Mouse (Mus musculus): Measurements from ENCODE around the gene Epb41. TPM values are rescaled to one million over a fixed set of nuclear protein-coding genes. Genes with fewer than 3 reads are reported as not detected.

Epb41 gene
- polyA plus RNA-seq, 1 experiment from 2014 or later: 42.3 TPM

GRCm38 (mm10) chr4:132062289-132062688 is 12.8 kb downstream of the Epb41 start:
- ATAC-seq (replicated peaks; ENCODE audit: low FRiP score, low read depth) (no peak), DNase-seq (ENCODE audit: low spot score) (no peak)
- Histone ChIP-seq H3K27ac (no peak overlapping the region), H3K9me3 (replicated peaks; ENCODE audit: low read length) (no peaks in the 10 kb centered on the region), H3K4me1 (replicated peaks; ENCODE audit: insufficient read depth, low read length) (peaks cover 14% of the 10 kb centered on the region), H3K36me3 (ENCODE audit: insufficient read depth, low read length) (no peaks in the 10 kb centered on the region), H3K4me3 (replicated peaks; ENCODE audit: low read depth, low read length) (no peak overlapping the region), H3K27me3 (ENCODE audit: insufficient read depth, low read length) (no peaks in the 10 kb centered on the region), H3K4me2 (ENCODE audit: low read length) (no peak overlapping the region), H3K9ac (ENCODE audit: low read depth, low read length) (no peak overlapping the region)
- 37% methylated on average over 8 of the region's 8 CpGs for whole genome bisulfite sequencing
- no peak for TF ChIP-seq CTCF (IDR thresholded peaks at IDR 0.05; ENCODE audit: low read depth)

GRCm38 (mm10) chr4:132060040-132060832 is 14.9 kb downstream of the Epb41 start:
- no peak overlapping the region for H3K9ac ChIP-seq (ENCODE audit: low read depth, low read length)
- ATAC-seq (replicated peaks; ENCODE audit: low FRiP score, low read depth) (no peak), DNase-seq (ENCODE audit: low spot score) (no peak)
- no peaks in the 10 kb centered on the region for H3K36me3 ChIP-seq (ENCODE audit: insufficient read depth, low read length)
- H3K9me3 ChIP-seq (replicated peaks; ENCODE audit: low read length): no peaks in the 10 kb centered on the region
- H3K27me3 ChIP-seq (ENCODE audit: insufficient read depth, low read length): no peaks in the 10 kb centered on the region
- H3K4me1 ChIP-seq (replicated peaks; ENCODE audit: insufficient read depth, low read length): 0 out of 2 replicates have a peak, but pooled peaks cover 3% of the 10 kb centered on the region
- WGBS: 54% methylated on average over 17 of the region's 17 CpGs
- no peak overlapping the region for H3K4me2 ChIP-seq (ENCODE audit: low read length)
- no peak overlapping the region for H3K27ac ChIP-seq
- no peak for TF ChIP-seq CTCF (IDR thresholded peaks at IDR 0.05; ENCODE audit: low read depth)
- H3K4me3 ChIP-seq (replicated peaks; ENCODE audit: low read depth, low read length): no peak overlapping the region

- H3K9me3 ChIP-seq (replicated peaks; ENCODE audit: low read length): no peaks in the 10 kb centered on the region
- no peak for TF ChIP-seq CTCF (IDR thresholded peaks at IDR 0.05; ENCODE audit: low read depth)
- H3K4me1 ChIP-seq (replicated peaks; ENCODE audit: insufficient read depth, low read length): 0 out of 2 replicates have a peak, but pooled peaks cover 3% of the 10 kb centered on the region
- no peaks in the 10 kb centered on the region for H3K27me3 ChIP-seq (ENCODE audit: insufficient read depth, low read length)
- no peaks in the 10 kb centered on the region for H3K36me3 ChIP-seq (ENCODE audit: insufficient read depth, low read length)
- H3K9ac ChIP-seq (ENCODE audit: low read depth, low read length): no peak overlapping the region
- no peak overlapping the region for H3K4me3 ChIP-seq (replicated peaks; ENCODE audit: low read depth, low read length)
- 94% methylated on average over 2 of the region's 2 CpGs for WGBS
- DNase-seq (ENCODE audit: low spot score): no peak
- ATAC-seq (replicated peaks; ENCODE audit: low FRiP score, low read depth): no peak
- H3K4me2 ChIP-seq (ENCODE audit: low read length): no peak overlapping the region
- no peak overlapping the region for H3K27ac ChIP-seq
These were observed 15.6 kb downstream of the Epb41 start for GRCm38 (mm10) chr4:132059541-132059940.

- Histone ChIP-seq H3K27me3 (ENCODE audit: insufficient read depth, low read length) (no peaks in the 10 kb centered on the region), H3K36me3 (ENCODE audit: insufficient read depth, low read length) (no peaks in the 10 kb centered on the region)
These were observed 17.8 kb downstream of the Epb41 start for GRCm38 (mm10) chr4:132057311-132057710.

GRCm38 (mm10) chr4:132051321-132052275 is 23.5 kb downstream of the Epb41 start:
- H3K9ac ChIP-seq (ENCODE audit: low read depth, low read length): no peak overlapping the region
- no peak for TF ChIP-seq CTCF (IDR thresholded peaks at IDR 0.05; ENCODE audit: low read depth)
- no peaks in the 10 kb centered on the region for H3K27me3 ChIP-seq (ENCODE audit: insufficient read depth, low read length)
- no peaks in the 10 kb centered on the region for H3K9me3 ChIP-seq (replicated peaks; ENCODE audit: low read length)
- no peak overlapping the region for H3K4me2 ChIP-seq (ENCODE audit: low read length)
- H3K4me1 ChIP-seq (replicated peaks; ENCODE audit: insufficient read depth, low read length): no peaks in the 10 kb centered on the region
- ATAC-seq (replicated peaks; ENCODE audit: low FRiP score, low read depth) (no peak), DNase-seq (ENCODE audit: low spot score) (no peak)
- no peaks in the 10 kb centered on the region for H3K36me3 ChIP-seq (ENCODE audit: insufficient read depth, low read length)
- no peak overlapping the region for H3K27ac ChIP-seq
- H3K4me3 ChIP-seq (replicated peaks; ENCODE audit: low read depth, low read length): no peak overlapping the region
- WGBS: 80% methylated on average over 10 of the region's 10 CpGs

More at GRCm38 (mm10) chr4:132057311-132057710, 17.8 kb downstream of the Epb41 start:
- H3K4me2 ChIP-seq (ENCODE audit: low read length): no peak overlapping the region
- H3K27ac ChIP-seq: no peak overlapping the region
- no peaks in the 10 kb centered on the region for H3K9me3 ChIP-seq (replicated peaks; ENCODE audit: low read length)
- H3K4me1 ChIP-seq (replicated peaks; ENCODE audit: insufficient read depth, low read length): 0 out of 2 replicates have a peak, but pooled peaks cover 2% of the 10 kb centered on the region
- no peak overlapping the region for H3K4me3 ChIP-seq (replicated peaks; ENCODE audit: low read depth, low read length)
- DNase-seq (ENCODE audit: low spot score) (no peak), ATAC-seq (replicated peaks; ENCODE audit: low FRiP score, low read depth) (no peak)
- no peak for TF ChIP-seq CTCF (IDR thresholded peaks at IDR 0.05; ENCODE audit: low read depth)
- no peak overlapping the region for H3K9ac ChIP-seq (ENCODE audit: low read depth, low read length)

- H3K4me1 ChIP-seq (replicated peaks; ENCODE audit: insufficient read depth, low read length): no peaks in the 10 kb centered on the region
- ATAC-seq (replicated peaks; ENCODE audit: low FRiP score, low read depth): no peak
- H3K9me3 ChIP-seq (replicated peaks; ENCODE audit: low read length): no peaks in the 10 kb centered on the region
- 14% methylated on average over 14 of the region's 15 CpGs for WGBS
- DNase-seq (ENCODE audit: low spot score): no peak
- H3K9ac ChIP-seq (ENCODE audit: low read depth, low read length): peak overlapping the region; percentile 94; the same call in 1 of the 2 replicates
- no peak for TF ChIP-seq CTCF (IDR thresholded peaks at IDR 0.05; ENCODE audit: low read depth)
- no peaks in the 10 kb centered on the region for H3K27me3 ChIP-seq (ENCODE audit: insufficient read depth, low read length)
- H3K4me2 ChIP-seq (ENCODE audit: low read length): peak overlapping the region; percentile 99
- no peak overlapping the region for H3K27ac ChIP-seq
- no peaks in the 10 kb centered on the region for H3K36me3 ChIP-seq (ENCODE audit: insufficient read depth, low read length)
- H3K4me3 ChIP-seq (replicated peaks; ENCODE audit: low read depth, low read length): peak overlapping the region; percentile 93; the same call in 1 of the 2 replicates
These were observed 25.4 kb downstream of the Epb41 start for GRCm38 (mm10) chr4:132049549-132050200.
